Mouse (Mus musculus): ENCODE results near the gene Glud1. TPM values are rescaled to one million over a fixed set of nuclear protein-coding genes. Genes with fewer than 3 reads are reported as not detected.
A peak's percentile ranks its signal among the peaks of the same experiment; 100 is the strongest.

Gene Glud1
- total and polyA plus RNA-seq, 3 experiments = 57.1 to 125 (median 92.3) TPM

DNA sequence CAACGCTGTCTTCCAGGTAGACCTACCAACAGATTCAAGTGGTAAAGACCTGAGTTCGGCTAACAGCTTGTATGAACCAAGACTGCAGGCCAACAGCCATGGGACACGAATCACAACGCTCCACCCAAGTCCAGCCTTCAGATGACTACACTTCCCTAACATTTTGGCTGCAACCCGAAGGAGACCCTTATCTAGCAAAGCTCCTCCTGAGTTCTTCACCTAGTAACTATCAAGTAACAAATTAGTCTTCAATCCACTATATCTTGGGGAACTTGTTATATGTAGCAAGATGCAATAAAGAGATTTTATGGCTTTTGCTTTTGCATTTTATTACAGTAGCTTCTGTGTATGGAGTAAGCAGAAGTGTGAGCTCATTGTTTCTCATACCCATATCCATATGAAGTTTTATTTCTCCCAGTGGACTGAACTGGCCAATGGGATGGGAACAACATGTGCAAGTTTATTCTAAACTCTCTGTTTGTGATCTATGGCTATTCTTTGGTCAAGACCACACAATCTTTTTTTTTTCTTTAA is 28.7 kb upstream of the Glud1 start:
- Histone ChIP-seq H3K4me1 (ENCODE audit: control insufficient read depth in 1 of 2, insufficient read depth in 2 of 2, low read length in 2 of 2) (peaks cover 15% of the 10 kb centered on the region in 2 experiments), H3K79me2 (ENCODE audit: control insufficient read depth, insufficient read depth, low read length, poor library complexity) (no peaks in the 10 kb centered on the region; the same call in 1 of the 2 replicates), H3K9me3 (replicated peaks; ENCODE audit: insufficient read depth, low read length) (no peaks in the 10 kb centered on the region), H3K27ac (ENCODE audit: control insufficient read depth, low read depth, low read length) (no peak overlapping the region), H3K36me3 (ENCODE audit: control insufficient read depth in 1 of 2, insufficient read depth in 2 of 2, low read length in 2 of 2) (peaks cover 0 to 25% of the 10 kb centered on the region in 2 experiments; a peak in 2 of 4 replicates), H3K27me3 (ENCODE audit: control insufficient read depth in 1 of 2, insufficient read depth in 2 of 2, low read length in 2 of 2) (no peaks in the 10 kb centered on the region), H3K4me3 (ENCODE audit: control insufficient read depth in 1 of 2, insufficient read depth in 1 of 2, low read depth in 2 of 2, low read length in 2 of 2) (no peak overlapping the region), H3K9ac (ENCODE audit: control insufficient read depth, low read depth, low read length, poor library complexity, severe bottlenecking) (no peak overlapping the region)
- DNase-seq (ENCODE audit: low read depth, low spot score) = peak; percentile 49
- peak in 1 of 2 experiments; percentile 56; a peak in 2 of 4 replicates for TF ChIP-seq EP300 (IDR thresholded peaks at IDR 0.05; ENCODE audit: low read depth in 1 of 2, low read length in 2 of 2)
- TF ChIP-seq CHD2 (IDR thresholded peaks at IDR 0.05; ENCODE audit: low read length) = no peak
- peak; percentile 64 for TF ChIP-seq GATA1 (IDR thresholded peaks at IDR 0.05; ENCODE audit: low read depth, low read length)
- TF ChIP-seq NRF1 (IDR thresholded peaks at IDR 0.05; ENCODE audit: insufficient read depth, low read depth, low read length, poor library complexity, severe bottlenecking) = no peak
- peak; percentile 32; the same call in 1 of the 2 replicates for TF ChIP-seq RCOR1 (IDR thresholded peaks at IDR 0.05; ENCODE audit: low read depth, low read length)
- TF ChIP-seq SIN3A (IDR thresholded peaks at IDR 0.05; ENCODE audit: low read length) = no peak
- no peak for TF ChIP-seq NELFE (IDR thresholded peaks at IDR 0.05; ENCODE audit: low read depth, low read length)
- 0 out of 2 replicates have a peak, but pooled peaks have one; percentile 18 for TF ChIP-seq ETS1 (IDR thresholded peaks at IDR 0.05; ENCODE audit: low read depth, low read length)
- no peak for TF ChIP-seq MYB (IDR thresholded peaks at IDR 0.05; ENCODE audit: low read depth, low read length)

DNA sequence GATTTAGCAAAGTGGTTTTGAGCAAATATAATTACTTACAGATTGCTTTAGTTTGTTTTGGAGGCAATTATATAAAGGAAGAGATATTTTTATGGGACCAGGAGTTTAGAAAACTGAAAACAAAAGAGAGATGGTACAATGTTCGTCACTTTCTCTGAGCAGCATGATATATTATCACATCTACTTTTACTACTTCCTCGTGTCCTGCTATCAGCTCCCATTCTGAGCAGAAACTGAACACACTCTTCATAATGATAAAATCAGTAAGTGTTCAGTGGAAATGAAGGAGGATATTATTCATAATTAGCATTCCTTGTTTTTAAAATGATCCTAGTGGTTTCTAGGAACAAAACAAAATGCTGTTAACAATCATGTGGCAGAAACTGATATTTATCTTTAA is 22.1 kb upstream of the Glud1 start:
- Histone ChIP-seq H3K4me1 (ENCODE audit: control insufficient read depth in 1 of 2, insufficient read depth in 2 of 2, low read length in 2 of 2) (peaks cover 11 to 32% of the 10 kb centered on the region in 2 experiments), H3K36me3 (ENCODE audit: control insufficient read depth in 1 of 2, insufficient read depth in 2 of 2, low read length in 2 of 2) (peaks cover 0 to 25% of the 10 kb centered on the region in 2 experiments; a peak in 2 of 4 replicates), H3K9ac (ENCODE audit: control insufficient read depth, low read depth, low read length, poor library complexity, severe bottlenecking) (no peak overlapping the region), H3K79me2 (ENCODE audit: control insufficient read depth, insufficient read depth, low read length, poor library complexity) (no peaks in the 10 kb centered on the region; the same call in 1 of the 2 replicates), H3K27ac (ENCODE audit: control insufficient read depth, low read depth, low read length) (no peak overlapping the region; the same call in 1 of the 2 replicates), H3K27me3 (ENCODE audit: control insufficient read depth in 1 of 2, insufficient read depth in 2 of 2, low read length in 2 of 2) (no peaks in the 10 kb centered on the region), H3K4me3 (ENCODE audit: control insufficient read depth in 1 of 2, insufficient read depth in 1 of 2, low read depth in 2 of 2, low read length in 2 of 2) (peak overlapping the region in 1 of 2 experiments; percentile 34; a peak in 2 of 4 replicates), H3K9me3 (replicated peaks; ENCODE audit: insufficient read depth, low read length) (no peaks in the 10 kb centered on the region)
- DNase-seq (ENCODE audit: low read depth, low spot score) = no peak
- no peak for TF ChIP-seq NRF1 (IDR thresholded peaks at IDR 0.05; ENCODE audit: insufficient read depth, low read depth, low read length, poor library complexity, severe bottlenecking)
- peak; percentile 30; the same call in 1 of the 2 replicates for TF ChIP-seq TCF12 (IDR thresholded peaks at IDR 0.05; ENCODE audit: low read depth, low read length)
- peak; percentile 62 to 64; a peak in 2 of 4 replicates for TF ChIP-seq EP300 (IDR thresholded peaks at IDR 0.05; ENCODE audit: low read depth in 1 of 2, low read length in 2 of 2)
- TF ChIP-seq GABPA (IDR thresholded peaks at IDR 0.05; ENCODE audit: low read depth, low read length) = no peak
- TF ChIP-seq HCFC1 (IDR thresholded peaks at IDR 0.05; ENCODE audit: low read depth, low read length) = no peak
- TF ChIP-seq ETS1 (IDR thresholded peaks at IDR 0.05; ENCODE audit: low read depth, low read length) = peak; percentile 37; the same call in 1 of the 2 replicates
- no peak for TF ChIP-seq MYB (IDR thresholded peaks at IDR 0.05; ENCODE audit: low read depth, low read length)
- no peak for TF ChIP-seq POLR2AphosphoS5 (IDR thresholded peaks at IDR 0.05; ENCODE audit: borderline replicate concordance, low read depth, low read length)
- TF ChIP-seq MAZ (IDR thresholded peaks at IDR 0.05; ENCODE audit: low read depth, low read length) = no peak
- TF ChIP-seq CHD1 (IDR thresholded peaks at IDR 0.05; ENCODE audit: low read depth, low read length) = no peak
- 0 out of 2 replicates have a peak, but pooled peaks have one; percentile 20 for TF ChIP-seq SIN3A (IDR thresholded peaks at IDR 0.05; ENCODE audit: low read length)
- no peak for TF ChIP-seq ZKSCAN1 (IDR thresholded peaks at IDR 0.05; ENCODE audit: low read depth, low read length)
- TF ChIP-seq UBTF (IDR thresholded peaks at IDR 0.05; ENCODE audit: borderline replicate concordance, insufficient read depth, low read depth, low read length) = no peak
- no peak for TF ChIP-seq ZMIZ1 (IDR thresholded peaks at IDR 0.05; ENCODE audit: low read depth, low read length)
- no peak for TF ChIP-seq TAL1 (IDR thresholded peaks at IDR 0.05; ENCODE audit: low read length)
- peak; percentile 26; the same call in 1 of the 2 replicates for TF ChIP-seq MXI1 (IDR thresholded peaks at IDR 0.05; ENCODE audit: low read depth, low read length)
